Mouse (Mus musculus): ENCODE measurements around the gene Hyal3. TPM values are rescaled to one million over a fixed set of nuclear protein-coding genes. Genes with fewer than 3 reads are reported as not detected.

Hyal3 gene
- polyA plus RNA-seq, 1 experiment, result 1.6 TPM

DNA sequence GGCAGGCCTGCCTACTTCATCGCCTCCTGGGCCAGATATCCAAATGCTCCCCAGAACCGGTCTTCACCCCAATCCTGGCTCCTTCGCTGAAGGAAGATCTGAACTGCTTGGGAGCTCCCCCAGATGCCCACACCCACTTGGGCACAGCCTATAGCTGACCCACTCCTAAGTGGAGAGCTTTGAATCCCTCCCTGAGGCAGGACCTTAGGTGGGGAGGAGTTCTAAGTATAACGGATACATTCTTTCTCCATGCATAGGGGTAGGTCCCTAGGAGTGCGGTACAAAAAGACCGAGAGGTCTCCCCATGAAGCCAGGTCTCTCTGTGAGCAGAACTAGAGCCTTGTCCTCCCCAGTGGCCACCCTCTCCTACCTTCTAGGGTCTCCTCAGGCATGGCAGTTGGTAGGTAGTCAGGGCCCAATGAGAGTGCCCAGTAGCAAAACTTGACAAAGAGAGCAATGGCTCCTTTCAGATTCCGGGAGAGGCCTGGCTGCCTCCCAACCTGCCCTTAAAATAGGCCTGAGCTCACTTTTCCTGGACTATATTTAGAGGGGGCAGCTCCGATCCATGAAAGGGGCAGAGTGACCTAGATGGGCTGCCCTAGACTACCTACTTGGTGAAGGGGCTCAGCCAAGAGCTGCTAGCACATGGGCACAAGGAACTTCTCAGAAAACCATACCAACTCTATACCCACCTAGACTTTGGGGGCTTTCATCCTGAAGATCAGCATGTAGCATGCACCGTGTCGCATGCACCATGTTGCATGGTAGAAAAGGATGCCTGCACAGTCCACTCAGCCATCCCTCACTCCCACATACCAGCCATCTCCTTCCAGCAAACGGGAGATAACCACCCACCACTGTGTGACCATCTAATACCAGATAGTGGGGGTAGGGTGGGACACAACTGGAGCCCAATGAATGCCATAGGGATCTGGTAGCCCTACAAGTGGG, 16.3 kb downstream of the Hyal3 start:
- peak; percentile 65 for DNase-seq
- H3K27me3 ChIP-seq (replicated peaks; ENCODE audit: control insufficient read depth, insufficient read depth, low read length), result no peaks in the 10 kb centered on the region
- 73% methylated on average over 11 of the region's 11 CpGs for WGBS
- H3K4me1 ChIP-seq (ENCODE audit: control insufficient read depth, insufficient read depth, low read length), result peaks cover 29% of the 10 kb centered on the region
- H3K27ac ChIP-seq (ENCODE audit: insufficient read depth, low read depth, low read length), result peak overlapping the region; percentile 7; the same call in 1 of the 2 replicates
- H3K4me3 ChIP-seq (ENCODE audit: insufficient read depth, low read depth, low read length), result no peak overlapping the region
- H3K36me3 ChIP-seq (ENCODE audit: control insufficient read depth, insufficient read depth, low read length), result no peaks in the 10 kb centered on the region
- no peak for TF ChIP-seq CTCF (conservative IDR thresholded peaks at IDR 0.05; ENCODE audit: insufficient read depth, insufficient read length, low read depth, low read length)
- no peak for TF ChIP-seq POLR2A (IDR thresholded peaks at IDR 0.05; ENCODE audit: low read depth, low read length)

DNA sequence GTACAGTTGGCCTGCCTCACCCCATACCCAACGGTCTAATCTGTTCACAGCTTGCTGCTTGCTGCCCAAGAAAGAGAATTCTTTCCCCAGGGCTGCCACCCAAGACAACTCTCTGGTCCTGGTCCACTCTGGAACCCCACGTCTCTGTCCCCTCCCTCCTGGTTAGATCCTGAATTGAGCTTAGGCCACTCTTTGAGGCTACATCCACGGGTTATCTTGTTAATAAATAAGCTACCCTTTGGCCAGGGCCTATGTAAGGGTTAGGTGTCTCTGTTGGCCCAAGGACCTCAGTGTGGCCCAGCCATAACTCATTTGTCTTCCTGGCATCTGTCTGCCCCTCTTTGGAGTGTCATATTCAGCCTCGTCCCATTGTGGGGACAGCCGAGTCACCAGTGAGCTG, 17.8 kb downstream of the Hyal3 start:
- peak overlapping the region; percentile 74 for H3K27ac ChIP-seq (ENCODE audit: insufficient read depth, low read depth, low read length)
- WGBS, result 49% methylated on average over 5 of the region's 5 CpGs
- H3K4me3 ChIP-seq (ENCODE audit: insufficient read depth, low read depth, low read length), result no peak overlapping the region
- H3K27me3 ChIP-seq (replicated peaks; ENCODE audit: control insufficient read depth, insufficient read depth, low read length), result no peaks in the 10 kb centered on the region
- no peaks in the 10 kb centered on the region for H3K36me3 ChIP-seq (ENCODE audit: control insufficient read depth, insufficient read depth, low read length)
- peaks cover 31% of the 10 kb centered on the region for H3K4me1 ChIP-seq (ENCODE audit: control insufficient read depth, insufficient read depth, low read length)
- DNase-seq, result peak; percentile 83
- no peak for TF ChIP-seq CTCF (conservative IDR thresholded peaks at IDR 0.05; ENCODE audit: insufficient read depth, insufficient read length, low read depth, low read length)
- TF ChIP-seq POLR2A (IDR thresholded peaks at IDR 0.05; ENCODE audit: low read depth, low read length), result no peak

DNA sequence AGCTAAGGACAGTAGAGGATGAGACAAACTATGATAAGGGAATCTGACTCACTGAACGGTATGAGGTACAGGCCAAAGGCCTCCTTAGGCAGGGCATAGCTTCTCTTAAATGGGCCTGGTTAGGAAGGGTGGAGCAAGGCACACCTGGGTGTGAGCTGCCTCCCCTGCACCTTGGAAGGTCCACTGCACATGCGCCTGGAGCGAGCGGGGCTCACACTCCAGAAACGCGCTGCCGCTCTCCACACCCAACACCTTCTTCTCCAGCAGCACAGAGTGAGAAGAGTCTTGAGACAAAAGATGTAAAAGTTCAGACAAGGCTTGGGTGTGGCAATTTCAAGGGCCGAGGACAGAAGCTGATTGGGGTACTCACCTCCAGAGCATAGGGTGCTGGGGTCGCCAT, 18.8 kb downstream of the Hyal3 start:
- H3K27ac ChIP-seq (ENCODE audit: insufficient read depth, low read depth, low read length), result no peak overlapping the region

DNA sequence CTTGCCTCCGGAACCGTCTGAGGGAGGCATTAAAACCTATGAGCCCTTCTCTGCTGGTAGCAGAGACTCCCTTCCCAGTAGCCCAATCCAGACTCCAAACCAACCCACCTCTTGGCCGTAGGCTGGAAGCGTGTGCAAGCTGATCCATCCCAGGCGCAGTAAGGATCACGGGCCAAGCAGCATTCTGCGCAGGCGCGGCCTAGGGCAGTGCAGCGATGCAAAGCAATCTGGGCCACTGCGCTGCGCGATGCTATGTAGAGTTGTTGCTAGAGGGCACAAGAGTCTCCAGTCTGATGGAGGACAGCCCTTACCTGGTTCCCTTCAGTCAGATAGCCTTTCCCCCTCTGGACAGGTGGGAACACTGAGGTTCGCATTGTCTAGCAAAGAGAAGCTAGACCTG, 19.2 kb downstream of the Hyal3 start:
- TF ChIP-seq CTCF (conservative IDR thresholded peaks at IDR 0.05; ENCODE audit: insufficient read depth, insufficient read length, low read depth, low read length) (no peak), POLR2A (IDR thresholded peaks at IDR 0.05; ENCODE audit: low read depth, low read length) (no peak)
- peak; percentile 63 for DNase-seq
- Histone ChIP-seq H3K4me3 (ENCODE audit: insufficient read depth, low read depth, low read length) (peak overlapping the region; percentile 3; the same call in 1 of the 2 replicates), H3K36me3 (ENCODE audit: control insufficient read depth, insufficient read depth, low read length) (no peaks in the 10 kb centered on the region), H3K4me1 (ENCODE audit: control insufficient read depth, insufficient read depth, low read length) (peaks cover 29% of the 10 kb centered on the region), H3K27me3 (replicated peaks; ENCODE audit: control insufficient read depth, insufficient read depth, low read length) (no peaks in the 10 kb centered on the region), H3K27ac (ENCODE audit: insufficient read depth, low read depth, low read length) (no peak overlapping the region)
- WGBS, result 65% methylated on average over 14 of the region's 14 CpGs

More for the DNA sequence above, 18.8 kb downstream of the Hyal3 start:
- H3K4me3 ChIP-seq (ENCODE audit: insufficient read depth, low read depth, low read length), result peak overlapping the region; percentile 3; the same call in 1 of the 2 replicates
- H3K4me1 ChIP-seq (ENCODE audit: control insufficient read depth, insufficient read depth, low read length), result peaks cover 29% of the 10 kb centered on the region
- DNase-seq, result peak; percentile 44
- WGBS, result 68% methylated on average over 9 of the region's 9 CpGs
- H3K27me3 ChIP-seq (replicated peaks; ENCODE audit: control insufficient read depth, insufficient read depth, low read length), result no peaks in the 10 kb centered on the region
- TF ChIP-seq CTCF (conservative IDR thresholded peaks at IDR 0.05; ENCODE audit: insufficient read depth, insufficient read length, low read depth, low read length), result no peak
- TF ChIP-seq POLR2A (IDR thresholded peaks at IDR 0.05; ENCODE audit: low read depth, low read length), result no peak
- H3K36me3 ChIP-seq (ENCODE audit: control insufficient read depth, insufficient read depth, low read length), result no peaks in the 10 kb centered on the region

DNA sequence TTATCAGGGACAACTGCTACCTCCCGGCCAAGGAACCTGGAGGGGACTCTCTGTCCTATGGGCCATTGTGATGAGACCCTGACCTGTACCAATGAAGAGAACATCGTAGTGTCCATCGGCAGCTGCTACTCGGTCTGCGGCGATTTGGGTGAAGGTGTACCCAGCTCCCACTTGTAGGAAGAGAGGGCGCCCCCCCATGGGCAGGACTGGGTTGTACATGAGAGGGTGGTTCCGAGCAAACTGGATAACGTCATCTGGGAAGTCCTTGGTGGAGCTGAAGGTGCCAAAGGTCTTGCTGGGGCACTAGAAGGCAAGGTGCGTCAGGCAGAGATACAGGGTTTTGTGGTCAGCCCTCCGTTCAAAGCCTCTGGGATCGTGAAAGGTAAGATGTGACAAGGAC, 20.1 kb downstream of the Hyal3 start:
- peak; percentile 70 for DNase-seq
- 73% methylated on average over 12 of the region's 12 CpGs for WGBS
- H3K4me3 ChIP-seq (ENCODE audit: insufficient read depth, low read depth, low read length), result no peak overlapping the region
- H3K4me1 ChIP-seq (ENCODE audit: control insufficient read depth, insufficient read depth, low read length), result peaks cover 36% of the 10 kb centered on the region
- no peaks in the 10 kb centered on the region for H3K36me3 ChIP-seq (ENCODE audit: control insufficient read depth, insufficient read depth, low read length)
- no peak for TF ChIP-seq POLR2A (IDR thresholded peaks at IDR 0.05; ENCODE audit: low read depth, low read length)
- TF ChIP-seq CTCF (conservative IDR thresholded peaks at IDR 0.05; ENCODE audit: insufficient read depth, insufficient read length, low read depth, low read length), result peak; percentile 36
- no peaks in the 10 kb centered on the region for H3K27me3 ChIP-seq (replicated peaks; ENCODE audit: control insufficient read depth, insufficient read depth, low read length)
- no peak overlapping the region for H3K27ac ChIP-seq (ENCODE audit: insufficient read depth, low read depth, low read length)

DNA sequence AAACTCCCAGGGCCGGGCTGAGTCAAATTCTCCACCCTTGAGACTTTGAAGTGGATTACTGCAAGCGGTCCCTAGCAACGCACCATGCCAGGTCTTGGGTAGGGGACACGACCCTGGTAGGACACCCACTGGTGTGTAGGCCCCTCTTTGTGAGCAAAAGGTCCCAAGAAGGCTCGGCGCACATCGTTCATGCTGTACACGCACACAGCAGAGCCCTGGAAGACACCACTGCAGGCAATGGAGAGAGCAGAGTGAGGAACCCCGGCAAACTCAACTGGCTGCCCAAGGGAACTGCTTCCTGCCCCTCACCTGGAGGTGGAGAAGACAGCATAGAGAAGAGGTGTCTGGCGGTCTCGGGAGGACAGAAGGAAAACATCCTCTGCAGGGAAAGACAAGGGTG, 20.7 kb downstream of the Hyal3 start:
- H3K4me3 ChIP-seq (ENCODE audit: insufficient read depth, low read depth, low read length), result no peak overlapping the region
- no peak overlapping the region for H3K27ac ChIP-seq (ENCODE audit: insufficient read depth, low read depth, low read length)
- H3K4me1 ChIP-seq (ENCODE audit: control insufficient read depth, insufficient read depth, low read length), result peaks cover 38% of the 10 kb centered on the region
- WGBS, result 84% methylated on average over 11 of the region's 11 CpGs
- no peak for DNase-seq
- TF ChIP-seq POLR2A (IDR thresholded peaks at IDR 0.05; ENCODE audit: low read depth, low read length), result no peak
- no peak for TF ChIP-seq CTCF (conservative IDR thresholded peaks at IDR 0.05; ENCODE audit: insufficient read depth, insufficient read length, low read depth, low read length)
- H3K36me3 ChIP-seq (ENCODE audit: control insufficient read depth, insufficient read depth, low read length), result no peaks in the 10 kb centered on the region
- H3K27me3 ChIP-seq (replicated peaks; ENCODE audit: control insufficient read depth, insufficient read depth, low read length), result no peaks in the 10 kb centered on the region

DNA sequence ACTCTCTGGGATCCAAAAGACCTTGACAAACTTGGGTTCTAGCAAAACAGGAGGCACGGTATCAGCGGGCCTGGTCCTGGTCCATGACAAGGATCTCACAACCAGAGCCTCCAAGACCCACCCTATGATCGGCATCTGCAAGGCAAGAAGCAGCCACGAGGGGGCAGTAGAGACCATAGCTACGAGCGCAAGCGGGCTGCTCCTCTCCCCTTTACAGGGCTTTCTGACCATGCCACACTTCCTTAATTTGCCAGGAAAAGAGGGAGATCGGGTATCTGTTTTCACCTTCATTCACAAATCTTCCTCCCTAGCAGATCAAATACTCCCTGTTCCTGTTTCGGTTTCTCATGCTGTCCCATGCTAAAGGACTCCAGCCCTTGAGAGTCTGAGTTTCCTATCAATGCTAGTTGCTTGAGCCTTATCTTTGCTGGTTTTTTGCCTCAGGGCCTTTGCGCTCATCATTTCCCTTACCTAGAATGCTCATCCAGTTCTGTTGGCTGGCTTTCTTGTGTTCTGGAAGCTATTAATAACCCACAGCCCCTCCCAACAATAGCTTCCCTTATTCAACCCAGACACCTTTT, 21.5 kb downstream of the Hyal3 start:
- DNase-seq, result peak; percentile 91
- Histone ChIP-seq H3K27ac (ENCODE audit: insufficient read depth, low read depth, low read length) (no peak overlapping the region), H3K36me3 (ENCODE audit: control insufficient read depth, insufficient read depth, low read length) (no peaks in the 10 kb centered on the region), H3K4me1 (ENCODE audit: control insufficient read depth, insufficient read depth, low read length) (peaks cover 33% of the 10 kb centered on the region), H3K4me3 (ENCODE audit: insufficient read depth, low read depth, low read length) (no peak overlapping the region), H3K27me3 (replicated peaks; ENCODE audit: control insufficient read depth, insufficient read depth, low read length) (no peaks in the 10 kb centered on the region)
- TF ChIP-seq CTCF (conservative IDR thresholded peaks at IDR 0.05; ENCODE audit: insufficient read depth, insufficient read length, low read depth, low read length) (peak; percentile 98), POLR2A (IDR thresholded peaks at IDR 0.05; ENCODE audit: low read depth, low read length) (no peak)
- WGBS, result 9% methylated on average over 10 of the region's 10 CpGs

Measured in kidney, adult 2 months (tissue).